Mouse (Mus musculus) limb, embryonic 14.5 days (tissue): ENCODE results near the gene Map6. TPM values are rescaled to one million over a fixed set of nuclear protein-coding genes. Genes with fewer than 3 reads are reported as not detected.

Experiments
- ATAC-seq: fragments of 200-750 bp; cut with Nextera tagmentation; 2 replicates; pipeline ENCODE4 v1.8.0; 2017; ENCODE audit warnings: low read depth, moderate number of reproducible peaks, moderate TSS enrichment; ENCODE audit not compliant: low FRiP score
- DNase-seq: peaks from one replicate; pipeline ENCODE4 v3.0.0-alpha.2; 2015; ENCODE audit warnings: low spot score
- H3K27ac ChIP-seq: fragments of 300-500 bp; sonication (generic); replicated peaks from 2 replicates; pipeline ENCODE4 v1.5.1; 2014; ENCODE audit warnings: low read depth, mild to moderate bottlenecking, low read length, moderate library complexity, mixed read lengths
- H3K27me3 ChIP-seq: fragments of 300-500 bp; sonication (generic); 2 replicates; pipeline ENCODE4 v1.6.1; 2014; ENCODE audit warnings: low read length, mixed read lengths; ENCODE audit not compliant: control insufficient read depth, insufficient read depth
- H3K36me3 ChIP-seq: fragments of 300-500 bp; sonication (generic); 2 replicates; pipeline ENCODE4 v1.6.1; 2014; ENCODE audit warnings: mild to moderate bottlenecking, low read length, moderate library complexity, mixed read lengths; ENCODE audit not compliant: control insufficient read depth, insufficient read depth
- H3K4me1 ChIP-seq: fragments of 300-500 bp; sonication (generic); 2 replicates; pipeline ENCODE4 v1.6.1; 2014; ENCODE audit warnings: antibody characterized with exemption, low read length, mixed read lengths; ENCODE audit not compliant: control insufficient read depth, insufficient read depth
- H3K4me2 ChIP-seq: fragments of 300-500 bp; sonication (generic); replicated peaks from 2 replicates; pipeline ENCODE4 v1.6.1; 2014; ENCODE audit warnings: low read depth, mild to moderate bottlenecking, low read length, moderate library complexity; ENCODE audit not compliant: severe bottlenecking
- H3K4me3 ChIP-seq: fragments of 300-500 bp; sonication (generic); replicated peaks from 2 replicates; pipeline ENCODE4 v1.5.1; 2014; ENCODE audit warnings: low read length
- H3K9ac ChIP-seq: fragments of 300-500 bp; sonication (generic); 2 replicates; pipeline ENCODE4 v1.6.1; 2014; ENCODE audit warnings: mild to moderate bottlenecking, low read depth, low read length, moderate library complexity; ENCODE audit not compliant: severe bottlenecking
- H3K9me3 ChIP-seq: fragments of 300-500 bp; sonication (generic); 2 replicates; pipeline ENCODE4 v1.6.1; 2016; ENCODE audit warnings: low read length; ENCODE audit not compliant: control insufficient read depth
- POLR2A ChIP-seq: fragments of 200-500 bp; IDR thresholded peaks from 2 replicates; pipeline ENCODE4 v1.8.0; 2012; ENCODE audit warnings: inconsistent platforms, mild to moderate bottlenecking, moderate library complexity, borderline replicate concordance; ENCODE audit not compliant: insufficient read depth, insufficient read length; ENCODE audit errors: extremely low read depth
- WGBS: fragments of 180-500 bp; shearing (Covaris S2); extraction: QIAGEN DNeasy Blood & Tissue Kit; methylation state at CpG from one replicate; pipeline ENCODE4 v1.1.7; 2014; 5-methylcytosine and 5-hydroxymethylcytosine counted together
- polyA plus RNA-seq, 2 experiments: library from polyadenylated mRNA; depleted of rRNA in 1 of 2; stranded (reverse) in 1 of 2; unstranded in 1 of 2; fragments of >200 nt; fragmentation: Nextera tagmentation in 1 of 2; extraction: Ambion mirVana in 1 of 2; gene quantifications; 2 replicates each; pipeline versions ENCODE4 v1.2.1 to v1.2.3; 2012 to 2014

The Map6 gene
- polyA plus RNA-seq, 2 experiments: 3.5 to 6.3 TPM

- Histone ChIP-seq H3K9me3 (no peaks in the 10 kb centered on the region), H3K27ac (no peak overlapping the region), H3K4me3 (no peak overlapping the region), H3K36me3 (no peaks in the 10 kb centered on the region), H3K4me1 (no peaks in the 10 kb centered on the region), H3K27me3 (no peaks in the 10 kb centered on the region), H3K4me2 (no peak overlapping the region), H3K9ac (no peak overlapping the region)
- no peak for TF ChIP-seq POLR2A
- WGBS: 87% methylated on average over 8 of the region's 8 CpGs
- no peak for ATAC-seq
- no peak for DNase-seq
Measured at GRCm38 (mm10) chr7:99228825-99229224, 38.4 kb upstream of the Map6 start.

DNA sequence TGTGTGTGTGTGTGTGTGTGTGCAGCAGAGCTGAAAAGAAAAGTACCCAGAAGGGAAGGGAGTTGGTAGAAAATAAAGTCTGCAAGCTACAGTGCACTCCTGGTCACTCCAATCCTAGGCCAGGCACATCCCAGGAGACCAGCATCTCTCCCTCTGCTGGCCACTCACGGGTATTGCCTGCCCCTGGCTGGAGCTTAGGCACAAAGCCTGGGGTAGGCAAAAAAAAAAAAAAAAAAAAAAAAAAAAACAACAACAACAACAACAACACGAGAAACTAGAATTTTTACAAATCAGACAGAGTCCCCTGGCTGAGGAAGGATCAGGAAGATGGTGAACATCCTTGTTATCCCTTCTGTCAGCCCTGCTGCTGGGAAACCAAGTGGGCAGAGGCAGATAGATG, 37.8 kb upstream of the Map6 start:
- H3K4me2 ChIP-seq: no peak overlapping the region
- no peaks in the 10 kb centered on the region for H3K9me3 ChIP-seq
- ATAC-seq (no peak), DNase-seq (peak; percentile 21)
- WGBS: 11% methylated on average over 2 of the region's 2 CpGs
- TF ChIP-seq POLR2A: no peak
- no peaks in the 10 kb centered on the region for H3K27me3 ChIP-seq
- H3K4me1 ChIP-seq: peaks cover 2% of the 10 kb centered on the region; the same call in 1 of the 2 replicates
- no peak overlapping the region for H3K27ac ChIP-seq
- H3K36me3 ChIP-seq: no peaks in the 10 kb centered on the region
- H3K4me3 ChIP-seq: no peak overlapping the region
- no peak overlapping the region for H3K9ac ChIP-seq

- 73% methylated on average over 7 of the region's 7 CpGs for WGBS
- Histone ChIP-seq H3K4me3 (no peak overlapping the region), H3K36me3 (no peaks in the 10 kb centered on the region), H3K9ac (no peak overlapping the region), H3K27me3 (no peaks in the 10 kb centered on the region), H3K4me2 (no peak overlapping the region), H3K4me1 (peaks cover 5% of the 10 kb centered on the region; the same call in 1 of the 2 replicates), H3K9me3 (no peaks in the 10 kb centered on the region), H3K27ac (no peak overlapping the region)
- no peak for TF ChIP-seq POLR2A
- no peak for ATAC-seq
- no peak for DNase-seq
Measured at GRCm38 (mm10) chr7:99230061-99230747, 37.0 kb upstream of the Map6 start.

DNA sequence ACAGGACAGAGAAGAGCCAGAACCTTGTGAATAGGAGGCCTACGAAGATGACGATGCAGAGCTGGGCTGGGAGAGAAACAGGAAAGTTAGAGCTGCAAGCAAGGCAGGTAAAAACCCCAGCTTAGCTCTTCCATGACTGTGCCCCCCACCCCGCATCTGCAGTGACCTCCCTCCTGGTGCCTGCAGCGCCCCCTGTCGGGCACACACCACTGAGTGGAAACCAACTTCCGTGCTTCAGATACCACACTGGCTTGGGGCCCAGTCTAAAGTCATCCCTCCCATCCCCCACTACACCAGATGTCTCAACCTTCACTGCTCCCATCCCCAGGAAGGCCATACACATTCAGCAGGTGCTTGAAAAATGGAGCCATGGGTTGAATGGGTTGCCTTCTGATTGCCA, 34.7 kb upstream of the Map6 start:
- ATAC-seq (no peak), DNase-seq (no peak)
- H3K36me3 ChIP-seq: no peaks in the 10 kb centered on the region
- H3K9me3 ChIP-seq: no peaks in the 10 kb centered on the region
- no peak overlapping the region for H3K4me2 ChIP-seq
- H3K27ac ChIP-seq: no peak overlapping the region
- WGBS: 66% methylated on average over 6 of the region's 6 CpGs
- no peak overlapping the region for H3K9ac ChIP-seq
- H3K27me3 ChIP-seq: no peaks in the 10 kb centered on the region
- H3K4me1 ChIP-seq: peaks cover 8% of the 10 kb centered on the region; the same call in 1 of the 2 replicates
- TF ChIP-seq POLR2A: no peak
- H3K4me3 ChIP-seq: no peak overlapping the region

DNA sequence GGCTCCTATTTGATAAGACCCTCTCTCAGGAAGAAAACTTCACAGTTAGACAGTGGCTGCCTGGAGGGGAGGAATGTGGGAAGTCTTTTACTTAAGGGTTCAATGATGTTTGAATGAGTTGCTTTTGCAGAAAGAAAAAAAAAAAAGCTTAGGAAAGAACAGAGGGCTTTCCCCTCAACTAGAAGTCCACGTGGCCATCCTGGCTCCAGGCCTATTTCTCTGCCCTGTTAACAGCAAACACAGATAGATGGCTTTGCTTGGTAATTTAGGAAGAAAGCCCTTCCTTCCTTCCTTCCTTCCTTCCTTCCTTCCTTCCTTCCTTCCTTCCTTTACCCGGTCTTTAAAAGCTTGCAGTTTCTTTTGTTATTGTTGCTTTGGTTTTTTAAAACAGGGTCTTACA, 32.3 kb upstream of the Map6 start:
- no peak overlapping the region for H3K9ac ChIP-seq
- no peak for TF ChIP-seq POLR2A
- ATAC-seq (no peak), DNase-seq (peak; percentile 20)
- no peak overlapping the region for H3K4me2 ChIP-seq
- H3K4me1 ChIP-seq: peaks cover 16% of the 10 kb centered on the region
- no peaks in the 10 kb centered on the region for H3K36me3 ChIP-seq
- H3K9me3 ChIP-seq: no peaks in the 10 kb centered on the region
- H3K4me3 ChIP-seq: no peak overlapping the region
- no peaks in the 10 kb centered on the region for H3K27me3 ChIP-seq
- 44% methylated on average over 2 of the region's 2 CpGs for WGBS
- H3K27ac ChIP-seq: no peak overlapping the region

GRCm38 (mm10) chr7:99235657-99236056, 31.6 kb upstream of the Map6 start:
- Histone ChIP-seq H3K27ac (no peak overlapping the region), H3K36me3 (no peaks in the 10 kb centered on the region), H3K4me1 (peaks cover 16% of the 10 kb centered on the region), H3K9ac (no peak overlapping the region), H3K4me2 (no peak overlapping the region), H3K9me3 (no peaks in the 10 kb centered on the region), H3K27me3 (no peaks in the 10 kb centered on the region), H3K4me3 (no peak overlapping the region)
- peak; percentile 68 for DNase-seq
- no peak for TF ChIP-seq POLR2A
- WGBS: 21% methylated on average over 2 of the region's 2 CpGs
- no peak for ATAC-seq
